Mouse (Mus musculus): Measurements from ENCODE around the gene Plxna1.

Plxna1 gene

DNA sequence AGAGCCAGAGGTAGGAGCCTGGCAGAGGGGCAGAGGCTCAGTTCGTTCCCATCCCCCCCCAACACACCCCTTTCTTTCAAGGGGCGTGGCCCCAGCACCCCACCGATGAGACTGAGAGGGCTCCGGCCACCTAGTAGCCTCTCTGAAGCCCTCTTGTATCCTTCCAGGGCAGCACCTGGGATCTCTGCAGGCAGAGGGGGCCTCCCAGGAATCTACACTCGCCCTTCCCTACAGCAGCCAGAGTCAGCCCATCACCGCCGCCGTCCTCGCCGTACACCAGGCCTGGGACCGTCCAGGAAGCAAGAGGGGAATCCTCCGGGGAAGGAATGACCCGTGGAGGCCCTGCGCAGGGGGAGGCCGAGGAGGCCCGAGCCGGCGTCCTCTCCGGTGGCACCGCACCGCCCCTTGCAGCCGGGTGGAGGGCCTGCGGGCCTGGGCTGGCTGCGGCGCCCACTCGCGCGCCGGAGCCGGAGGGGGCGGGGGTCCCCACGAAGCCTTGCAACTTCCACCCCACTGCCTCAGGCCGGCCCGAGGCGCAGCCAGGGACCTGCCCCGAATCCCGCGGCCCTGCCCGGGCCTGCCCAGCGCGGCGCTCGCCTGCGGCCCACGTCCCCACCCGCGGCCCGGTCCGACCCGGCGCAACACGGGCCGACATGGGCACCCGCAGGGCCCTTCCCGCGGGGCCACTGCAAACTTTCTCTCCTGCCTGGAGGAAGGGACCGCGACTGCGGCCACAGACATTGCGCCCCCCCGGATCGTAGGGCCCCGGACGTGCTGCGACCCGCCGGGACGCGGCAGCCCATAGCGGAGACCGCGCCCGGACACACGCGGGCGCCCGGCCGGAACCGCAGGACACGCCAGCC lies 771 bp downstream of the Plxna1 start:
- DNase-seq (ENCODE audit: extremely low spot score, low spot score): peak; percentile 68

DNA sequence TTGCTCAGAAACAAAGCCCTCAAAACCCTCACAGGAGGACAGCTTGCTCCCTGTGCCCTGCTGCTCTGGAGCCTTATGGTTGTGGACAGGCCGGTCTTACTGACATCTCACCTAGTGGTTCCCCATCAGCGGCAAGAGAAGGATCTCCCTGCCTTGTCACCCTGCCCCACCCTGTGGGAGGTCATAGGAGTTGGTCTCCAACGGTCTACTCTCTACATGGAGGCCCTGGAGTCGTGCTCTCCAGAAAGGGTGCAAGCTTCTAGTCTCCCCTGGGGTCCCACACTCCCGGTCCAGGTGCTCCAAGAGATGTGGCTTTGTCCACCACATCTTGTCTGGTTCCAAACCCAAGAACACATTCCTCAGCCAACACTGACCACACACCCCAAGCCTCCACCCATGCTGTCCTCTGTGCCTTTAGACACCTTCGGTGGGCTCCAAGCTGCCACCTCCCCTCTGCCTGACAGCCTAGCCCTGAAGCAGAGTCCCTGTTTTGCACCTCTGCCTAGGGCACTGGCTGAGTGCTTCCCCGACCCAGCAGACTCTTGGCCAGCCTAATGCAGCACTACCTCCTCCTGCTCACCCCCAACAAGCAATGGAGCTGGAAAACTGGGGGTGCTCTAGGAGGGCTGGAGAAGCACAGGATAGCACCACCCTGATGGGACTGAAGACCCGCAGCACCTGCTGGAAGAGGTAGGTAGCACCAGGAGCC lies 1.6 kb downstream of the Plxna1 start:
- DNase-seq (ENCODE audit: extremely low spot score, low spot score): peak; percentile 30

DNA sequence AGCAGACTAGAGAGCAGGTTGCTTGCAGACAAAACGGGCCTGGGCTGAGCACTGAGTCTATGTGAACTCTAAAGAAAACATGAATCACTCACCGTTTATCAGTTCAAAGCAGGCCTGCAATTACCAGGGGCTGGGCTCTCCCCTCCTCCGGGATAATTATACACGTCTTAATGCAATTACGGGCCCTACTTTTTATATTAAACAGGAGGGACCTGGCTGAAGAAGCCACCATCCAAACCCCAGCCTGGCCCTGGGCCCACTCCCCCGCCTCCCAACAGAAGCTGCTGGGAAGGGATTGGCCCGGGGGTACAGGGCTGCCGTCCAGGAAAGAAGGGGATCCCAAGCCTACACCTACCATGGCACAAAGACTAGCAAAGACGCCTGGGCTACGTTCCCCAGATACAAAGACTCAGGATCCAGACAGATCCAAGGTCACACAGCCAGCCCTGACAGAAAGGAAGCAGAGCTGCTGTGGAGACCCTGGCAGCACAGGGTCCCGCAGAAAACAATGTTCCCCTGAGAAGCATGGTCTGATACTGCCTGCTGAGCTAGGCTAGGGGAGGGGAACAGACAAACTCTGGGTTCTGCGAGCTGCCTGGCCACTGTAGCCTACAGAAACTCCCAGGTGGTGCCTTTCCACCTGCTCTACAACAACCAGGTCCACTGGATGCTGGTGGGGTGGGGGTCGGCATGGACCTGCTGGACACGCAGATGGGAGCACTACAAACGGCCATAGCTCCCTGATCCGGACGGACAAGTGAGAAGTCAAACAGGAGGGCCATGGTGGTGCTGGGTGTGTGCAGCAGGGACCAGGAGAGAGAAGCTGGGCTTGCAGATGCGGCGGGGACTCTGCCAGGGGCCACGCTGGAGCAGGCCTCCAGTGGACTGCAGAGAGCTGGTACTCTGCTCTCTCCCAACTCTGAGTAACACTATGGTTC lies 2.4 kb downstream of the Plxna1 start:
- no peak for DNase-seq (ENCODE audit: extremely low spot score, low spot score)

DNA sequence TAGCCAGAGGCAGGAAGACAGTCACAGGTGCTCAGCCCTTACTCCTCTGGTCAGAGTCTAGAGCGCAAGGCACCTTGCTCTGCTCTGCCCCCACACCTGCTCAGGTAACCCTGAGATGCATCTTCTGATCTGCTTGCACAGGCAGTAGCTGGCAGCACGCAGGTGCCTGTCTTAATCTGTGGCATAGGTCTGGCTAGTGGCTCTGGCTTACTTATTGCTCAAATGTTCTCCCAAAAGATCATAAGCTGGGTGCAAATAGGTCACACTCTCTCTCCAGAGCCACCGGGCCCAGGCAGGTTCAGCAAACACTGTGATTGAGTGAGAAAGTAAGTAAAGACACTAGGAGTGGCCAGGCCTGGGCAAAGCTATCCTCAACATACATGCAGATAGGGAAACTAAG lies 3.2 kb downstream of the Plxna1 start:
- DNase-seq (ENCODE audit: extremely low spot score, low spot score): no peak

DNA sequence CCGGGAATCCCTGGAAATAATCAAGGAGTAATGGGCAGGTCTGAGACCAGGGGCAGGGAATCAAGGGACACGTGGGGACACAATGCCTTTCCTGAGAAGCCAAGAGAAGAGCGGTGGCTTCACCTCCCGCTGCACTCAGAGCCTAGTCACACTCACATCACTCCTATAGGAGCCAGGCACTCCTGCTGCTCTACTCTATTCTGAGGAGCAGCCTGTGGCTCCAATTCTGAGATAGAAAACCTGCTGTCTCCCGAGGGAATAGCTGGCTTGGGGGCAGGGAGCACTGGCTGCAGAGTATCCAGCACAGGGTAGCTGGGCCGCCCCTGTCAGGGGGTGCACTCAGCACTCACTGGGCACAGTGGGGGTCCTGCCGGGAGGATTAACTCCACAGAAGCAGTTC lies 6.8 kb downstream of the Plxna1 start:
- no peak for DNase-seq (ENCODE audit: extremely low spot score, low spot score)

DNA sequence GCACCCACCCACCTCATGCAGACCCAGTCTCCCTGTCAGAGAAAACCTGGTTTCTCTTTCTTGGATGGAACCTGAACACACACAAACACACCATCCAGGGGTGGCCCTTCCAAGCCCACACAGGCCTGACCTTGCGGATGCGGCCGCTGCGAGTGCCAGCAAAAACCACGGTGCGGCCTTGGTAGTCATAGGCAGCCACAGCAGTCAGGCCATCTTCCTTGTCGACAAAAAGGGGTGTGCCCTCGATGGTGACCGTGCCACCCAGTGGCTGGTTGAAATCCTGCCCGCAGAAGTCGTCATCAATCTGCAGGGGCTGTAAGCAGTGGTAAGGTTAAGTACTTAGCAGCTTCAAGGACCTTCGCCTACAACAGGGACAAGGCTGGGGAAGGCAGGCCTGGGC lies 7.7 kb downstream of the Plxna1 start:
- DNase-seq (ENCODE audit: extremely low spot score, low spot score): no peak

- DNase-seq (ENCODE audit: extremely low spot score, low spot score): no peak
Measured at GRCm38 (mm10) chr6:89354076-89354475, 8.3 kb downstream of the Plxna1 start.

GRCm38 (mm10) chr6:89353101-89353500 lies 9.3 kb downstream of the Plxna1 start:
- DNase-seq (ENCODE audit: extremely low spot score, low spot score): no peak

DNA sequence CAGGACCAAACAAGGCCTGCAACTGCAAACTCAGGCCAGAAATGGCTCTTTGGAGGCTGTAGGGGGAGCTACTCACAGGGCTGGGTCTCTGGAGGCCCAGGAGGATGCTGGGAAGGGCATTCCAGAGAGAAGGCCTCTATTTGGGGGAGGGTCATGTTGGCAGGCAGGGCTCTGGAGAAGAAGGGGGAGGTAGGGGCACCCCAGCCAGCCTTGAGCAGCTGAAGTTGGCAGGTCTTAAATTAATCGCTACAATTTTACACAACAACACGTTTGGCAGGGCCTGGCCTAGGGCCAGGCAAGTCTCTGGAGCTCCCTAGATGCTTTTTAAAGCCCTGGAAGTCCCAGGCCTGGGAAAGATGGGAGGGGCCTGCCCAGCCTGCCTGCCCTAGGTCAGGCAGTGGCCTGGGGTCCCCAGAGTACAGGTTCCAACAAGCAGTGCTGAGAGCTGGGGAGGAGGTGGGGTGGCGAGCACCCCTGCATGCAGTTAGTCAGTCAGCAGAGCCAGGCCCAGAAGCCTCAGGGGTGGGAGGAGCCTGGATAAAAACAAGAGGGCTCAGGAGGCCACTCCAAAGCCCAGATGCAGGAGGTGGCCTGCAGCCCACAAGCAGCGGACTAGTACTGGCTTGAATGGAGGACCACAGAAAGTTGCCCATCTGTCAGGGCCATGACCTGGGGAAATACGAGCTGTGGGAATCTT lies 10.8 kb downstream of the Plxna1 start:
- DNase-seq (ENCODE audit: extremely low spot score, low spot score): peak; percentile 49

GRCm38 (mm10) chr6:89350520-89350919 lies 11.9 kb downstream of the Plxna1 start:
- DNase-seq (ENCODE audit: extremely low spot score, low spot score): no peak

DNA sequence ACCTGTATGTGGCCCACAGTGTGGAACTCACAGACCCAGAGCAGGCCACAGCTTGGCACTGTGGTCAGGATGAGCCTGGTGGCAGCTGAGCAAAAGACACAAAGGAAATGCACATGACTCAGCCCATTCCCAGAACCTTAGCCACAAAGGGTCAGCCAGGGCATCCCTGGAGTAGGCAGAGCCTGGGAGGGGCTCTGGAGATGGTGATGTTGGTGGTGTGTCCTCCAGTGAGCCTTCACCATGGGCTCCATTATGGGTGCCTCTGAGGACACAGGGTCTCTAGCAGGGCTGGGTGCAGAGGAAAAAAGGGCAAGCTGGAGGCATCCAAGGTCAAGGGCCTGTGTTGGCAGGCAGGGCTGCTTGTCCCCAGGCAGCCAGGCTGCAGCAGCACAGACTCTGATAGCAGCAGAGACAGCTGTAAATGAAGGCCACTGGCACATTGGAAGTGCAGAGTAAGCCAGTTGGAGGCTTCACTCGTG lies 12.3 kb downstream of the Plxna1 start:
- no peak for DNase-seq (ENCODE audit: extremely low spot score, low spot score)

DNA sequence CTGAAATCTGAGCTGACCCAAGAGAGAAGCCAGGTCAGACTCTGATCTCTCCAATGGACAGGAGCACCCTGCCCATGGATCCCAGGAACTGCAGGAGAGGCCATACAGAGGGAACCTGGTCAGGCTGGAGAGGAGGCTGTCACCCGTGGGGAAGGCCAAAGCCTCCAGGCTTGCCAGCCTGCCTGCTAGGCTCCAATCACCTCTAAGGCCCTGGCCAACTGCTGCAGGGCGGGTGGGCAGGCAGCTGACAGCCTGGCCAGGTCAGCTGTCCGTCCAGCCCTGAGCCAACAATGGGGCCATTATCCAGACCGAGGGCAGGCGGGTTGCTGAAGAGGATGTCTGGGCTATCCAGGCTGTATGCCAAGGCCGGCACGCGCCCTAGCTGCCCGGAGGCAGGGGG lies 14.1 kb downstream of the Plxna1 start:
- no peak for DNase-seq (ENCODE audit: extremely low spot score, low spot score)

- DNase-seq (ENCODE audit: extremely low spot score, low spot score): no peak
Measured at GRCm38 (mm10) chr6:89347792-89348191, 14.6 kb downstream of the Plxna1 start.

- DNase-seq (ENCODE audit: extremely low spot score, low spot score): no peak
Measured at GRCm38 (mm10) chr6:89345855-89346254, 16.6 kb downstream of the Plxna1 start.

DNA sequence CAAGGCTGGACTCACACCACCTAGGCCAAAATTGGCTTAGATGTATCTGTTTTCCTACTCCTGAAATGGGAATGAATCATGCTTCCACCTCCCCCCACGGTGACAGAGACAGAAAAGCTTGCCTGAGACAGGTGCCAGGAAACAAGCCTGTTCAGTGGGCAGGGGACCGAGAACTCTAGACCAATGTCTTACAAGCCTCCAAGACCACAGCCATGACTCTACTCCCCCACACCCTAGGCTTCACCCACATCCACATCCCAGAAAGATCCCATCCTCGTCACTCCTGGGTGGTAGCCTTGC lies 17.0 kb downstream of the Plxna1 start:
- no peak for DNase-seq (ENCODE audit: extremely low spot score, low spot score)

GRCm38 (mm10) chr6:89344613-89345485 lies 17.6 kb downstream of the Plxna1 start:
- peak; percentile 66 for DNase-seq (ENCODE audit: extremely low spot score, low spot score)

GRCm38 (mm10) chr6:89341981-89342380 lies 20.4 kb downstream of the Plxna1 start:
- DNase-seq (ENCODE audit: extremely low spot score, low spot score): no peak

GRCm38 (mm10) chr6:89339447-89339846 lies 23.0 kb downstream of the Plxna1 start:
- DNase-seq (ENCODE audit: extremely low spot score, low spot score): no peak

DNA sequence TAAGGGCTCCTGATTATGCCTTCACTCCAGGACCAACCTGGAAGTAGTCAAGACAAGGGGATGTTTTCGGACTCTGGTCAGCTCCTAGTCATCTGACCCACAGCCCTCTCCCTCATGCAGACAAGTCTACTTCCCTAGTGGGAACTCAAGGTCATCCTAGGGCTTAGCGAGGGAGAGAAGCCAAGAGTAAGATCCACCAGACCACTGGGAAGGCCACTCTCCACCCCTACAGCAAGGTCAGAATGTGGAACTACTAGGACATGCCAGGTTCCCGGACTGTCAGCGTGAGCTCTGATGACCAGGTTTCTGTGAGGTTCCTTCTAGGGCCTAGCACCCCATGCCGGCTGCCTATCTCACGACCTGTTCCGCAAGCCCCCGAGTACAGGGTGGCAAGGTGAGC lies 23.7 kb downstream of the Plxna1 start:
- DNase-seq (ENCODE audit: extremely low spot score, low spot score): no peak

GRCm38 (mm10) chr6:89337574-89337973 lies 24.8 kb downstream of the Plxna1 start:
- no peak for DNase-seq (ENCODE audit: extremely low spot score, low spot score)

All from neural tube, embryonic 10.5 days (tissue).